Mouse (Mus musculus): ENCODE results near the gene Bhlhe41. TPM values are rescaled to one million over a fixed set of nuclear protein-coding genes. Genes with fewer than 3 reads are reported as not detected.

Gene Bhlhe41
- total RNA-seq (2021) = 1 to 10 TPM; 5.3 to 6.2 TPM
- long read RNA-seq, experiment 1, partial matches to known transcripts = 0 of 1 reads
- long read RNA-seq, experiment 1, other reads (novel, unspliced or antisense) = 1 of 1 reads
- long read RNA-seq, experiment 2, full-length matches to known transcripts = 1 of 2 reads
- long read RNA-seq, experiment 2, partial matches to known transcripts = 0 of 2 reads
- long read RNA-seq, experiment 2, other reads (novel, unspliced or antisense) = 1 of 2 reads

DNA sequence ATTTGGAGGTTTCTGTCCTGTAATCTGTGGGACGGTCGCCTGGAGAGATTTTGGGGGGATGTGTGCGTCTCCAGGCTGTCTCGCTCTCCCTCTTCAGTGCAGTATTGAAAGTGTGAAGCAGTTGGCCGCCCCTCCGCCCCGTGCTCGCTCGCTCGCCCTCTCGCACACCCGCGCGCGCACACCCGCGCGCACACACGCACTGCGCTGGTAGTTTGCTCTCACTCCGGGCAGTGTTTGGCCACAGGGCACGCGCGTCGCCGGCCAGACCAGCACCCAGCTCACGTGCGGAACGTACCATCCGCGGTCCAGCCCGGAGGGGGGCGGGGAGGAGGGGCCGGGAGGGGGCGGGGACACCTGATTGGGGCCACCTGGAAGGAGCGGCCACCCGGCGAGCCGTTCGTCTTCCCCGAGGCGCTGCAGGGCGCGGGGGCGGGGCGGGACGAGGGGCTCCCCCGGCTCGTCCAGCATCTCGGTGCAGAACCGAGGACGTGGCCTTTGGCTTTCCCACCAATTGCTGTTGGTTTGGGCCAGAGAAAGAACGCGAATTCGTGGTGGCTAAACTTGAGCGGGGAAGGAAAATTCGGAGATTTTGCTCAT is at the start of gene Bhlhe41:
Gene Bhlhe41 (minus strand): TSS at position 270 of the 597 bp plus-strand sequence.
- DNase-seq (ENCODE audit: low spot score in 2 of 2) = peak; percentile 45 to 68

DNA sequence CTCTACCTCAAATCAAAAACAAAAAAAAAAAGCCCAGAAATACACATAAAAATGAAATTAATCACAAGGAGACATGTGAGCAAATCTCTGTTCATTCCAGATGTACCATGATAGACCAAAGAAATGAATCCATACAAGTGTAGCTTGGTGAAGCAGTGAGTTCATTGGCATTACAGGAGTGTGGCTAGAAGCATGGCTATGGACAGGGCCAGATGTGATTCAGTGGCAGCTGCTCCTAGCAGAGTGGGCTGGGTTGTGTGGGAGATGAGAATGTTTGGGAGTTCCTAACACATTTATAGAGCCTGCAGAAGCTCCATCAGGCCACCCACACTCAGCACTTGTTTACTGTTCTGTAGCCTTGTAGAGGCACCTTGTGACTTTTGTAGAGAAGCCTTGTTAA is 46.9 kb upstream of the Bhlhe41 start:
- DNase-seq (ENCODE audit: low spot score in 2 of 2) = no peak

DNA sequence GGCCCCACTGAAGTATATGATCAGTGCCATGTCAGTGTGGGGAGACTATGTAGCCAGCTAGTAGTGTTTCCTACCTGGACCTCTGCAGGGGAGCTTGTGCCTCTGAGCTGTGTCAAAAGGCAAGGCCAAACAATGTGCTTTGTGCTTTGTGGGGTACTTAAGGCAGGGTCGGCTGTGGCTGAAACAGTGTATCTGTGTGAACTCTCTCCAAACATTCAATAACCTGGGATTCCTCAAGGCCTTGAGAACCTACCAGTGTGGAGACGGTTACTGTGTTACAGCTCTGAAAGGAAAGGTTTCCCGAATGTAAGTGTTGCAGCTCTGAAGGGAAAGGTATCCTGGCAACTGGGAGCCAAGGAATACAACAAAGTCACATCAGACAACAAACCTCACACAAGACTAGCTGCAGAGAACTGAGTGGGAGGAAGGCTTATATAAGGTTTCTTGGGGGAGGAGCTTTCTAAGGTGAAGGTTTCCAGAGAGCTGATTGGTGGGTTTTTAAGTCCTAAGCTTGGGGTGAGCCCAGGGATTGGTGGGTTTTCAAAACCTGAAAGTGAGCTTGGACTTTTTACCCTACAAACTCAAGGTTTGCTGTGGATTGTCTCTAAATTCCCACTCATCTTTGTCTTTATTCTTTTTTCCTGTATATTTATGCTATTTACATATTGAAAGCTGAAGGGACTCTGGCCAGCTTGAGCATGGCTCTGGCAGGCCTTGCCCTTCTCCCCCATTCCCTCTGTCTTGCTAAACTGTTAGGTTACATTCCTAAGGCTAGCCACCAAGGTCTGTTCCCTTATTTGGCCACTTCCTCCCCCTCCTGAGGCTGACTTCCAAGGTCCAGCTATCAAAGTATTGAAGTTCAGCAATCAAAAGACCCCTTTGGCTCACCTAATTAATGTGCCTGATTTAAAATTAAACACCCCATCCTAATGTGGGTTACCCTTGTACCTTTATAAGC is 45.4 kb upstream of the Bhlhe41 start:
- DNase-seq (ENCODE audit: low spot score in 2 of 2) = no peak

DNA sequence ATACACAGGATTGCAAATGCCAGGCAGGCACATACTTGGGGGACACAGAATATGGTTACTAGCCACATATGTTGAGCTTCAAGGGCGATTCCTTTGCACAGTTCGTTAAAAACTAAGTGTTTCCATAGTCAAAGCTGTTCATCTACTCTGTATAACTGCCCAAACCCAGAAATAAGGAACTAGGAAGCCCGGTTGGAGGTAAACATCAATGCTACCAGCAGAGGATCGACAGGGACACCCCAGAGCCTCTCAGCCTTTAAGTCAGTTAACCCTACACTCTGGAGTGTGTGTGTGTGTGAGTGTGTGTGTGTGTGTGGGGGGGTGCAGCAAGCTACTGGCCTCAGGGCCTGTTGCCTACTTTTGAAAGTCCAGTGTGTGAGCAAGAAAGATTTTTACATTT is 44.6 kb upstream of the Bhlhe41 start:
- no peak for DNase-seq (ENCODE audit: low spot score in 2 of 2)

DNA sequence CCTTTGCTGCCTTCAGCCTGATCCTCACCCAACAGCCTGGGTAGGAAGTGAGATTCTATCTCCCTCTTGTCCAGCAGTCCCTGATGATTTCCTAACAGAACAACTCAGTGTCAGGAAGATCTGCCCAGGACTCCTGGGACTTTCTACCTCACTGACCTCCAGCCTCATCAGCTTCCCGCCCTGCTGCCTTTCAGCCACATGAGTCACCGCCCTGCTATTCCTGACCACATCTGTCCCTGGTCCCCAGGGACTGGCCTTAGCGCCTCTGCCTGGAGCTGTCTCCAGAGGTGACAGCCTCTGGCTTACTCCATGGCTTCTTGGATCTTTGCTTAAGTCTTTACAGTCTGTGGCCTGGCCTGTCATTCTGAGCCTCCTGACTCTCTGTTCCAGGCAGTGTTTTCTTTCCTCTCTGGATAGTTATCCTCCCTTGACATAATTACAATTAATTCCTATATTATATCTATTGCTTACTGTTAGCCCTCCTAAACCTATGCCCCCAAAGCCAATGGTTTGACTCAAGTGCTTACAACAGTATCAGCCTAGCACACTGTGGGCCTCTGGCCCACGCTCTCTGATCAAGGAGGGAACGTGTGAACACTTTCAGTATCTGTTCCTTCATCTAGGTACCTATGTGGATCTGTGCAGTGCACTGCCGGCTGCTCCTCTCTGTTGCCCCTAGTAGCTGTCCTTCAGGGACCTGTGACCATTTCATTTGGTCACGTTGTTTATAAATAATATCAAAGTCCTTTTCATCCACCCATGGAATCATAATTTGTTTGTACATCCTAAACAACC is 40.9 kb upstream of the Bhlhe41 start:
- DNase-seq (ENCODE audit: low spot score in 2 of 2) = peak; percentile 8 to 9

DNA sequence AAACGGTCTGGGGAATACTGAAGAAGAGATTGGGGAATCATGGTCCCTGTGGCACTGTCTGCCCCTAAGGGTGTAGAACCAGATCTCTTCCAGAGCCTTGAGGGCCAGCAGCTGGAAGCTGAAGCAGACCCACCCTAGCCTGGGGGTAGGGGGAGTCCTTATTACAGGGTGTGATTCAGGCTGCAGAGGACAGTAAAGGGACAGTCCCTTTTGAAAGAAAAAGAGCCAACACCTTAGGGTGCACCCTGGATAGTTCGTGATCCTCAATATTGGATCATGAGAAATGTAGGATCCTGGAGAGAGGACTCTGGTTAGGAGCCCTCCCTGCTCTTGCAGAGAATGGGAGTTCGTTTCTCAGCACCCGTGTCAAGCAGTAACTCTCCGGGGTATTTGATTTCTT is 39.3 kb upstream of the Bhlhe41 start:
- no peak for DNase-seq (ENCODE audit: low spot score in 2 of 2)

DNA sequence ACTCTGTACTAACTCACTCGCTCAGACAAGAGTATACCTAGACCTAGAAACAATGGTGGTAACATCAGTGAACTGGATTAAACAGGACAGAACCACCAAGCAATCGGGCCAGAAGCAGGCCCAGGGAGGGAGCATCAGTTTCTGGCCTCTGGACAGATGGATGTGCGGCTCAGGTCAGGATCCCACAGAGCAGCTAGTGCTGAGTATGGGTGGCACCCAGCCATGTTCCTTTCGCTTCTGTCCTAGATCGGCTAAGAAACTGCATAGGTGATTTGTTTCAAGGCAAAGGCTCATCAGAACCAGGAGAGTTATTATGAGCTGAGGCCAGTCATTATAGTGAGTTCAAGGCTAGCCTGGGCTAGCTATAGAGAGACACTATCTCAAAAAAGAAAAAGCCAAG is 38.8 kb upstream of the Bhlhe41 start:
- DNase-seq (ENCODE audit: low spot score in 2 of 2) = no peak

DNA sequence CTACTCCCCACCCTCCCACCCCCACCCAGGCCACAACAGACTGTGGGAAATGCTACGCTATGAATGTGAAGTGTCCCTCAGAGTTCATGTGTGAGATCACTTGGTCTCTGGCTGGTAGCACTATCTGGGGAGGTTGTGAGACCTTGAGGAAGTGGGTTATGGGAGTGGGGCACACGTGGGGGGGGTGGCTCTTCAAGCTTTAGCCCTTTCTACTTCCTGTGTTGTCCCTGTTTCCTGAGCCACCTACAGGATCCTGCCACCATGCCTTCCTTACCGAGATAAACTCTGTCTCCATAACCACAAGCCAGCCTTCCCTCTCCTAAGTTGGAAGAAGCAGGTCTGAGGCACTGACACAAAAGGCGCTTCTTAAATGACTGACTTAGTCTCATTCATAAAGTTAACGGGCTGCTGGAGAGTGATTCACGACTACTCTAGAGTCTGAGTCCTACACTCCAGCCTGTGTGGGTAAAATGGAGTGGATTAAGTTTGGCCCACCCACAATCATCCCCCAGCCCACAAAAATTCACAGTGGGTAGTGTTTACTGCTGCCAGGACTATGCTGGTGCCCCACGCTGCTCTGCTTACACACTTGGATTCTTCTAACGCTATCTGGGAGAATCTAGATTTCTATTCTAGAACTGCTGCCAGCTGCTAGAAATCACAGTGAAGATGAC is 29.4 kb upstream of the Bhlhe41 start:
- no peak for DNase-seq (ENCODE audit: low spot score in 2 of 2)

DNA sequence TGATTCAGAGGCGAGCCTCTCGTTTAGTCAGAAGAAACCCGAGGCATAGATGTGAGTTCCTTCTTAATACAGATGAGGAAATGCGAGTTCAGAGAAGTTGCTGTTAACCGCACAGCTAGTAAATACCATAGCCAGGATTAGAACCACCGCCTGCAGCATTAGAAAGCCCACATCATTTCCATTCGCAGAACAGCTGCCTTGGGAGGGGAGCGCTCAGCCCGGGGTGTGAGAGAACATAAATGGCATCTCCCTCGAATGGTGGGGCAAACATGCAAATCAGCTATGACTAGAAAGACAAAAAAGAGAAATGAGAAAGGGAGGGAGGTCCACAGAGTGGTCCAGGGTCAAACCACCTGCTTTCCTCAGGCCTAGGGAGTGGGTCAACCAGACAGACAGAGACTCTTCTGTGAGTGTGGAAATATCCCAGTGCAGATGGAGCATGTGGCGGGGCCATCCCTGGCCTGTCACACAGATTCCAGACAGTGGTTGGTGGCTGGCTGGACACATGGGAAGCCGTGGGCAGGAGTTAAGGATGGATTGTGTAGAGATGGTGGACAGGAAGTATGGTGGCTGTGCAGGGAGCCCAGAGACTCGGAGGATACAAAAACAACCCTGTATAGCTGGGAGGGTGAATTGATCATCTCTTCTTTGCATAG is 28.1 kb upstream of the Bhlhe41 start:
- no peak for DNase-seq (ENCODE audit: low spot score in 2 of 2)

DNA sequence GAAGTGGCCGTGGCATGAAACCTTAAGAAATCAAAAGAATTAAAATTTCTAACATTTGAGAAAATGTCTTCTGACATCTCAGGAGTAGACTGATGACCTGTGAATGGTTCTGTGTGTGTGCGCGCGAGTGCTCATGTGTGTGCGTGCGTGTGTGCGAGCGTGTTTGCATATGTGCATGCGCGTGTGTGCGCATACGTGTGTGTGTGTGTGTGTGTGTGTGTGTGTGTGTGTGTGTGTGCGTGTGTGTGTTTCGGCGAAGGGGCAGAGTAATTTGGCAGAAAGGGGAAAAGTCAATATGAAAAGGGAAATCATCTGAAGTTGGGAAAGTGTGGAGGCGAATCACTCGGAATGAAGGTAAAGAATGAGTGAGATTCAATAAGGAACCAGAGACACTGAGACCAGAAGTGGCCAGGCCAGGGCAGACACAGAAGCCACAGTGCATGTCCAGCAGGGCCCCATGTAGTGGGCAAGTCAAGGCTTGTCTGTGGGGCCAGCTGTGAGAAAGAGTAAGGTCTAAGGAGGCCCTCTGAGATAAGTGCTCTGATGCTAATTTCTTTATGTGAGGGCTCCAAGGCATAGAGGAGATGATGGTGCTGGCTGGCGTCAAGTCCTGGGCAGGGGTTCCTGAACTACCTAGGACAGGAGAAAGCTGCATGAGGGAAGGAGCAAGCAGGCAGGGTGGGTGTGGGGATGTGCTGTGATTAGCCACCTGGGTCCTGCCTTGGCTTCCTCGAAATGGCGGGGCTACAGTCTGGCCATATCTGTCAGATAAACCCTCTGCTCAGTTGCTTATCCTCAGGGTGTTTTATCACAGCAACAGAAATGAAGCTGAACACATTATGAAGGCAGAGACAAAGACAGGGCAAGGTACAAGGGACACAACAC is 27.3 kb upstream of the Bhlhe41 start:
- no peak for DNase-seq (ENCODE audit: low spot score in 2 of 2)

DNA sequence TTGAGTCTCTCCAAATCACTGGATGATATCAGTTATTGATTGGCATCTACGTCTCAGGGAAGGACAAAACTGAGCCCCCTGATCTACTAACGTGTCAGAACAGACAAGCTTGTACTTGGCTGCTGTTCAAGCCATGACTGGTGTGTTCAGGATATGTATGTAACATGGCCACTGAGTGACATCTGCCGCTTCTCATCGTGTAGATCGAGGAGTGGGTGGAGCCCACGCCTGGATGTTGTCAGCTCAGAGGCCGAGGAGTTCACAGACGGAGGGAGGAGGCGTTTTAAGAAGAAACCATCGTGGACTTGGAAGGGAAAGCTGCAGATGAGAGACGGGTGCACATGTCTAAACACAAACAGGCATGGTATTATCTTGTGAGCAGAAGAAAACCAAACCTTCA is 26.6 kb upstream of the Bhlhe41 start:
- no peak for DNase-seq (ENCODE audit: low spot score in 2 of 2)

DNA sequence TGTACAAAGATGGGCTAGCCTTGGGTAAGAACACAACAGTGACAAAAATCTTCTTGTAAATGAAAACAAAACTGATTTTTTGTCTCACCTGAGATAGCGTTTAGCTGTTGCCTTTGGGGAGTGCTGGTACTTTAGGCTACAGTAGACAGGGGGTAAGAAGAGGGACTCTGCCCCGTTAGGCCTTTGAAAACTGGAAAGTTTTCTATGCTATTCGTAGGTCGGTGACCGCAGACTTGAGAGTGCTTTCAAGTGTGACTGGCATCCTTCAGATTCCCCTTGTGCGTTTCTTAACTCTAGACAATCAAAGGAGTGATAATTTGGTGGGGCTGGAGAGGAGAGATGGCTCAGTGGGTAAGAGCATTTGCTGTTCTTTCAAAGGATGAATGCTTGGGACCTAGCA is 22.4 kb upstream of the Bhlhe41 start:
- no peak for DNase-seq (ENCODE audit: low spot score in 2 of 2)

DNA sequence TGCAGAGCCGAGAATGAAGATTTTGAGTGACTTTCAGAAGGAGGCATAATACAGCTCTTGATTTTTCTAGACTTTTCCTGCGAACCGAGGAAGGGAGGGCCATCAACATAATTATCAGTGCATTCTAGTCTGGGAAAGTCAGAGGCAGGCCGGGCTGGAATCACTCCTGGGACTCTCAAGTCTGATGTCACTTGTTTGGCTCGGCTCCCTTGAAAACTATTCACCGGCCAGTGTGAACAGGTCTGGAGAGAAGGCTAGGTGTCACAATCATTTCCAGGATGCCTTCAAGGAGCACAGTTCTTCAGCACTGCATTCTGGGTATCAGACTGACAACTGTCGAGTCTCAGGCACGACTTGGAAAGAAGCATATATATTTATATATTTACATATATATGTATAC is 20.9 kb upstream of the Bhlhe41 start:
- no peak for DNase-seq (ENCODE audit: low spot score in 2 of 2)

DNA sequence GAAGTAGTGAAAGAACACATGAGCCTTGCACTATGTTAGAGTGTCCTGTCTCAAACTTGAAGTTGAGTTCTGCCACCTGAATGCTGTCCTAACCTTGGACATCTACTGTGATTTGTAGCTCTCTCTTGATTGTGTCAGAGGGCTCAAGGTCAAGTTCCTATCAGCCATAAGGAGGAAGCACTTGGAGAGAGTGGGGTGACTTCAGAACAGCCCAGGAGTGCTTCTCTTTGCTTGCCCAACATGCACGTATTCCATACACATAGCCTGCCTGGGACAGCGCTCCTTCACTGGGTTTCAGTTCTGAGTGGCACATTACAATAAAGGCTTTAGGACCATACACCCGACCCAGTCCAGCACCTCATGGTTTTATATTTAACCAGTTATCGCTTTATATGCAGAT is 19.7 kb upstream of the Bhlhe41 start:
- no peak for DNase-seq (ENCODE audit: low spot score in 2 of 2)

DNA sequence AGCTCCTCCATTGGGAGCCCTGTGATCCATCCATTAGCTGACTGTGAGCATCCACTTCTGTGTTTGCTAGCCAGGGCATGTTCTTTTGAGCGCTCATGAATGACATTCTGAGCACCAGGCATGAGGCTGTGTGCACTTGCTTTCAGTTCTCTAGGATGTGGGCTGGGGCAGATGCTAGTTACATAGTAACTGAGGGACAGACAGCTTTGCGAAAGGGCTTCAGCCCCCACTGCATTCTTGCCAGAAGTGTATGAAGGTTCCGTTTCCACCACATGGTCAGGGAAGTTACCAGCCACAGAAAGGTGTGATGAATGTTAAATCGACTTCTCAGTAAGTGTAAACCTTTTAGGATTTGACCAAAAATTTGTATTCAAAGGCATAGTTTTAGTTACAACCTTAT is 18.3 kb upstream of the Bhlhe41 start:
- DNase-seq (ENCODE audit: low spot score in 2 of 2) = no peak

DNA sequence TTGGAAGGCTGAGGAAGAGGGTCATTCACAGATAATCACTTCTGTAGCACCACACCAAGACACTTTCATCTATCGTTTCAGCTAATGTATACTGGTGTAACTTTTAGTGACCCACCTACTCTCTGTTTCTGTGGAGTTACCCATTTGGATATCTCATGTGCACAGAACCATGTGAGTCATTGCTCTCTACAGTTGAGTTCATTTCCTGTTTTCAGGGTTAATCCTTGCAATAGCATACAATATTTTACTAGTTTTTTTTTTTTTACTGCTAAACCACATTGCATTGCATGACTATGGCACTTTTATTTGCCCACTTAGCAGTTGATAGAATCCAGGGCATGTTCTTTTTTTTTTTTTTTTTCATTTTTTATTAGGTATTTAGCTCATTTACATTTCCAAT is 17.7 kb upstream of the Bhlhe41 start:
- no peak for DNase-seq (ENCODE audit: low spot score in 2 of 2)

DNA sequence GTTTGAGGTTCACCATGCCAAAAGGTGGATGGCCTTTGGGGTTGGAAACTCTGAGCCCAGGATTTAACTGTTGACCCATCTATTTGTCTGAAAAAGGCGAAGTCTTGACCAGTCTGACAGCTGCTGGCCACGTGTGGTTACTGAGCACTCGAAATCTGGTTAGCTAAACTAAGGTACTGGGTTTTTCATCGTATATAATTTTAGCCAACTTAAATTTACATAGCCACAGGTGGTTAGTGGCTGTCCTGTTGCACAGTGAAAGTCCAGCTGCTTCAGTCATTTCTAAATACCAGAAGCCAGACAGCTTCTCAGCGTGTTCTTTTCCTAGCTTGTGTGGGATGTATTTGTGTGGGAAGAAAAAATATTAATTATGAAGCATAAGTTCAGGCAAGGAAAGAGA is 15.3 kb upstream of the Bhlhe41 start:
- no peak for DNase-seq (ENCODE audit: low spot score in 2 of 2)

DNA sequence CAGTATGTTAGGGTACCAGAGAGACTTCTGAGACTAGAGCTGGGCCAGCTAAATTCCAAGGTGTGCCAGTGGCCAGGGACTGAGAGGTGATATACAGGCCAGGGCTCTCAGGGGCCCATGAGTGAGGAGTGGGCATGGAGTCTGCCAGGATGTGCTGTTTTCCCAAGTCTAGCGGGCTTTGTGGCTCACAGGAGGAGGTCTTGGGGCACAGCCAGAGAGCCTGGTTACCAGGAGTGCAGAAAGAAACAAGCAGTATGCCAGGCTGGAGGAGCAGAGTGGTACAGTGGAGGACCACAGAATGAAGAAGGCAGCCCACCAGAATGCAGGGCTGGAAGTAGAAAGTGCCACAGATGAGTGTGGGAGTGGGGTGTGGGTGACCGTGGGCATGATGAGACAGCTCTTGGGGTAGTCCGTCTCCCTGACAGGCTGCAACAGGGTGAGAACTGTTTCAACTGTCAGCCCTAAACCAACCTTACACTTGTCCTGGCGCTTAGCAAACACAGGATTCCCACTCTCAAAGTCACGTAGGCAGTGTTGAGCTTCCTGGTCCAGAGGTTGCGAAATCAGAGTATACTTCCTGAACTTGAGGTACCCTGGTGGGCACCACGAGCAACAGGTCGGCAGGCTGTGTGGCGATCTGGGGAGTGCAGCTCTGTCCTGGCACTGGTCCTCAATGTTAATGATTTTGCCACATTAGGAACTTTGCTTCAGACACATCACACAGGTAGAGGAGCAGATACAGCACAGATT is 11.8 kb upstream of the Bhlhe41 start:
- no peak for DNase-seq (ENCODE audit: low spot score in 2 of 2)

DNA sequence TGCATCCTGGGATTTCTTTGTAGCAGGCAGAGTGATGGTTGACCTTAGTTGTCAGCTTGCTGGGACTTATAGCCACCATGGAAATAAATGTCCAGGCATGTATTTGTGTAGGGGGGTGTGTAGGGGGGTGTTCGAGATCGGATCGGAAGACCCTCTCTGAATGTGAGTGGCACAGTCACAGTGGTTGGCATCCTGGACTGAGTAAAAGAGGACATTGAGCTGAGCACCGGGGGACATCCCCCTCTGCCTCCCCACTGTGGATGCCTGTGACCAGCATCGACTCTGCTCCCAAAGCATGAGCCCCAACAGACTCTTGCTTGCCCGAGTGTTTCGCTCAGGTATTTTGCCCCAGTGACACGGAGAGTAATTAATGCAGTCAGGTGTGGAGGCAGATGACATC is 8.0 kb upstream of the Bhlhe41 start:
- DNase-seq (ENCODE audit: low spot score in 2 of 2) = no peak
